Mouse (Mus musculus): ENCODE data around the gene Cald1. TPM values are rescaled to one million over a fixed set of nuclear protein-coding genes. Genes with fewer than 3 reads are reported as not detected.

Cald1 gene
- polyA plus RNA-seq, 2 experiments: 24.9 to 45.1 TPM

DNA sequence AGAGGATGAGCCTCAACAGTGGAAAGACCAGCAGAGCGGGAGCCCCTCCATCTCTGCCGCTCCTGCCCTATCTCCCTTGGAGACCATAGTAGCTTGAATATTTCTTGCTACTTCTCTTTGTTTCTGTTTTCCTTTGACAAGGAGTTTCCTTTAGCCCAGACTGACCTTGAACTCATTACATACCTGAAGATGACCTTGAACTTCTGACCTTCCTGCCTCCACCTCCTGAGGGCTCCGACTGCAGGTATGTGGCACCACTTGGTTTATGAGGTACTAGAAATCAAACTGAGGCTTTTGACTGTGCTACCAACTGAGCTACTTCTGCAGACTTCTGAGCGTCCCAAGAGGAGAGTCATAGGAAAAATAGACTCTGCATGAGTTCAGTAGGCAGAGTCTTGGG is 38.8 kb upstream of the Cald1 start:
- no peaks in the 10 kb centered on the region for H3K4me1 ChIP-seq (replicated peaks; ENCODE audit: control insufficient read depth in 2 of 2, insufficient read depth in 2 of 2, low read length in 1 of 2)
- H3K9me3 ChIP-seq (ENCODE audit: control insufficient read depth, low read length): no peaks in the 10 kb centered on the region
- ATAC-seq (ENCODE audit: insufficient read depth) (no peak), DNase-seq (ENCODE audit: low read depth in 3 of 3, low spot score in 3 of 3) (no peak)
- H3K4me3 ChIP-seq (ENCODE audit: insufficient read depth in 1 of 2, low read depth in 2 of 2, low read length in 2 of 2): no peak overlapping the region
- H3K27ac ChIP-seq: no peak overlapping the region
- H3K9ac ChIP-seq (replicated peaks): no peak overlapping the region
- no peaks in the 10 kb centered on the region for H3K36me3 ChIP-seq (replicated peaks; ENCODE audit: control insufficient read depth, insufficient read depth, low read depth)
- 62% methylated on average over 4 of the region's 4 CpGs for WGBS (ENCODE audit: insufficient replicate concordance)
- no peak overlapping the region for H3K4me2 ChIP-seq (ENCODE audit: low read depth)
- TF ChIP-seq EP300 (IDR thresholded peaks at IDR 0.05; ENCODE audit: low read depth) (no peak), CTCF (IDR thresholded peaks at IDR 0.05; ENCODE audit: low read depth) (no peak)
- no peaks in the 10 kb centered on the region for H3K27me3 ChIP-seq (ENCODE audit: control insufficient read depth, insufficient read depth, low read length)

DNA sequence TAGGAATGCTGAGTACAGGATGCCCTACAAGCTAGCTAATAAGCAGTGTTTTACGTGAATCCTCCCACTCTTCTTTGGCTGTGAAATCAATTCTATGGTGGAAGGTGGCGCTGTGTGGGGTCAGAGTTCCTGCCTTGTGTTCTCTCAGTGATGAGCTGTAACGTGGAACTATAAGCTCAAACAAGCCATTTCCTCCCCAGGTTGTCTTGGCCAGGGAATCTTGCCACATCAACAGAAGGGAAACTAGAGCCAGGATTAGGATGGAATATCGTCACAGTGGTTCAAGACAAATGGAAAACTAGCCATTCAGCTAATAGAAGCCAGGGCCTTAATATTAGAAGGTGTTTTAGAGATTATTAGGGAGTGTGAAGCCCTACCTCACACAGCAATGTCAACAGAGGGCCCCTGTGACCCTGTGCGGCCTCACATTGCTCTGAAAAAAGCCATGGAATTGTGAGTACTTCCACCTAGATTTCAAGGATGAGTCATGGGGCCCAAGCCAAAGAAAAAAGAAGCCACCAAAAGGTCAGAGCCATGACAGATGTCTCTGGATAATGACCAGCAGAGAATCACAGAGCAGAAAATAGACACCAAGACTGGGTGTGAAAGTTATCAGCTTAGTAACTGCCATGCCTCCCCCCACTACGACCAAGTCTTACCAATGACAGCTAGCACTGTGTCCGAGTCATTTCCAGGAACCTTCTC is 33.0 kb upstream of the Cald1 start:
- H3K4me1 ChIP-seq (replicated peaks; ENCODE audit: control insufficient read depth in 2 of 2, insufficient read depth in 2 of 2, low read length in 1 of 2): peaks cover 0 to 3% of the 10 kb centered on the region in 2 experiments; a peak in 1 of 4 replicates
- H3K4me2 ChIP-seq (ENCODE audit: low read depth): no peak overlapping the region
- ATAC-seq (ENCODE audit: insufficient read depth): no peak
- no peak overlapping the region for H3K9ac ChIP-seq (replicated peaks)
- H3K27ac ChIP-seq: no peak overlapping the region
- H3K27me3 ChIP-seq (ENCODE audit: control insufficient read depth, insufficient read depth, low read length): no peaks in the 10 kb centered on the region
- H3K9me3 ChIP-seq (ENCODE audit: control insufficient read depth, low read length): no peaks in the 10 kb centered on the region
- no peak for DNase-seq (ENCODE audit: low read depth in 3 of 3, low spot score in 3 of 3)
- no peaks in the 10 kb centered on the region for H3K36me3 ChIP-seq (replicated peaks; ENCODE audit: control insufficient read depth, insufficient read depth, low read depth)
- H3K4me3 ChIP-seq (ENCODE audit: insufficient read depth in 1 of 2, low read depth in 2 of 2, low read length in 2 of 2): no peak overlapping the region
- 58% methylated on average over 7 of the region's 7 CpGs for WGBS (ENCODE audit: insufficient replicate concordance)
- TF ChIP-seq EP300 (IDR thresholded peaks at IDR 0.05; ENCODE audit: low read depth): no peak
- TF ChIP-seq CTCF (IDR thresholded peaks at IDR 0.05; ENCODE audit: low read depth): no peak

DNA sequence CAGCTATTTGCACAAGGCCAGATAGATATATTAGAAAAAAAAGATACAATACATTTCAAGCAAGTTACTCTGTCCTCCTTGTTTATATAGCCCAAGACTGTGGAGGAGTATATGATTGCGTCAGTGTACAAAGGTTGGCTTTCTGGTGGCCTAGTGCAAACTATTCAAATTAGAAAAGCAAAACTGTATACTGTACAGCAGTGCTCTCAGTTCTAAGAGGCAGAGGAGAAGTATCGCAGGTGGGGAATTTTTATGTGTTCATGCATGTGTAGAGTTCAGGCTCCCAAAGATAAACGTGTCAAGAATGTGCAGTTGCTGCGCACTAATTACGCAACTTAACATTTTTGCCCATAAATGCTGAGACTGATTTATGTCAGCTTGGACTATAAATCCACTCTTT is 31.0 kb upstream of the Cald1 start:
- peaks cover 0 to 3% of the 10 kb centered on the region in 2 experiments; a peak in 1 of 4 replicates for H3K4me1 ChIP-seq (replicated peaks; ENCODE audit: control insufficient read depth in 2 of 2, insufficient read depth in 2 of 2, low read length in 1 of 2)

DNA sequence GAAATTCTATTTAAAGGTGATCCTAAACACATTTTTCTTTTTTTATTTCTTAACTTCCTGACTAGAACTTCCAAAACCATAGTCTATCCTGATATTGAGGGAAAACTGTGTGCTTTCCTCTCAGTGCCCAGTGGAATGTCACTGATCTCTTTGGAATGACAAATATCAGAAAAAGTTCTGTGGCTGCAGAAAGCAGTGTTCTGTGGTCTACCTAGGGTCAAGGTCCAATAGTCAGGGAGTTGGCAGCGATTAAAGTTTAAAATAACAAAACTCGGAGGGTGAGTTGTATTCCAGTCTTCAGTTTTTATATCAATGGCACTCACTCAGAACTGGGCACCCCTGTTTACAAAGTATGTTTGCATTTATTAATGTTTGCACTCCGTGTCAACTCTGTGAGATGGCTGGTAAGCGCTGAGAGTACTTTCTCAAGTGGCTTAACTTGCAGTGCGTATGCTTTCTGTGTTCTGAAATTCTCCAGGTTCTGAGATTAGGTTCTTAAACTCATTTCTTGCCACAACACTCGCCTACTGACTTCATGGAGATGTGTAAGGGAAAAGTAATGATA is 18.7 kb upstream of the Cald1 start:
- TF ChIP-seq CTCF (IDR thresholded peaks at IDR 0.05; ENCODE audit: low read depth): no peak
- TF ChIP-seq EP300 (IDR thresholded peaks at IDR 0.05; ENCODE audit: low read depth): no peak
- no peaks in the 10 kb centered on the region for H3K27me3 ChIP-seq (ENCODE audit: control insufficient read depth, insufficient read depth, low read length)
- no peaks in the 10 kb centered on the region for H3K9me3 ChIP-seq (ENCODE audit: control insufficient read depth, low read length)
- H3K4me2 ChIP-seq (ENCODE audit: low read depth): no peak overlapping the region
- WGBS (ENCODE audit: insufficient replicate concordance): 61% methylated on average over 6 of the region's 6 CpGs
- H3K9ac ChIP-seq (replicated peaks): no peak overlapping the region
- peaks cover 0 to 2% of the 10 kb centered on the region in 2 experiments; a peak in 1 of 4 replicates for H3K4me1 ChIP-seq (replicated peaks; ENCODE audit: control insufficient read depth in 2 of 2, insufficient read depth in 2 of 2, low read length in 1 of 2)
- no peaks in the 10 kb centered on the region for H3K36me3 ChIP-seq (replicated peaks; ENCODE audit: control insufficient read depth, insufficient read depth, low read depth)
- H3K4me3 ChIP-seq (ENCODE audit: insufficient read depth in 1 of 2, low read depth in 2 of 2, low read length in 2 of 2): no peak overlapping the region
- no peak overlapping the region for H3K27ac ChIP-seq
- DNase-seq (ENCODE audit: low read depth in 3 of 3, low spot score in 3 of 3): no peak
- no peak for ATAC-seq (ENCODE audit: insufficient read depth)

More for the DNA sequence above, 31.0 kb upstream of the Cald1 start:
- H3K36me3 ChIP-seq (replicated peaks; ENCODE audit: control insufficient read depth, insufficient read depth, low read depth): no peaks in the 10 kb centered on the region
- no peak overlapping the region for H3K4me3 ChIP-seq (ENCODE audit: insufficient read depth in 1 of 2, low read depth in 2 of 2, low read length in 2 of 2)
- no peak for ATAC-seq (ENCODE audit: insufficient read depth)
- no peaks in the 10 kb centered on the region for H3K9me3 ChIP-seq (ENCODE audit: control insufficient read depth, low read length)
- 68% methylated on average over 5 of the region's 5 CpGs for WGBS (ENCODE audit: insufficient replicate concordance)
- TF ChIP-seq CTCF (IDR thresholded peaks at IDR 0.05; ENCODE audit: low read depth): no peak
- TF ChIP-seq EP300 (IDR thresholded peaks at IDR 0.05; ENCODE audit: low read depth): no peak
- no peaks in the 10 kb centered on the region for H3K27me3 ChIP-seq (ENCODE audit: control insufficient read depth, insufficient read depth, low read length)
- H3K9ac ChIP-seq (replicated peaks): no peak overlapping the region
- no peak for DNase-seq (ENCODE audit: low read depth in 3 of 3, low spot score in 3 of 3)
- H3K27ac ChIP-seq: no peak overlapping the region
- H3K4me2 ChIP-seq (ENCODE audit: low read depth): no peak overlapping the region

DNA sequence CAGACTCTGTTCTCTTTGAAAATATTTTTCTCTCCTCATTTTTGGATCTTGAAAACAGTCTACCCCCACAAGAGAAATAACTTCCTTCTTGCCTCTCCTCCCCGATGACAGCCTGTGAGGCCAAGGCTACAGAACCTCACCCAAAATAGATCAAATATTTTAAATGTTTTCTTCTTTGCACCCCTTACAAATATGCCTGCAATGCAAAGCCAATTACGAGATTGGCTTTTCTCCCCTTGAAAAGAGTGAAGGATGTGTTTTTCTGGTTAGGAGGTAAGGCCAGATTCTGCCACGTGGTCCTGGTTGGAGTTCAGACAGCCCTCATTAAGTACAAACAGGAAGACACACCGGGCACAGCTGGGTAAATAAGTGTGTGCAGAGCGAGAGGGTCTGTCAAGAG is 14.9 kb upstream of the Cald1 start:
- H3K4me2 ChIP-seq (ENCODE audit: low read depth): no peak overlapping the region
- no peaks in the 10 kb centered on the region for H3K36me3 ChIP-seq (replicated peaks; ENCODE audit: control insufficient read depth, insufficient read depth, low read depth)
- H3K27me3 ChIP-seq (ENCODE audit: control insufficient read depth, insufficient read depth, low read length): no peaks in the 10 kb centered on the region
- TF ChIP-seq CTCF (IDR thresholded peaks at IDR 0.05; ENCODE audit: low read depth) (no peak), EP300 (IDR thresholded peaks at IDR 0.05; ENCODE audit: low read depth) (no peak)
- no peak for DNase-seq (ENCODE audit: low read depth in 3 of 3, low spot score in 3 of 3)
- H3K4me1 ChIP-seq (replicated peaks; ENCODE audit: control insufficient read depth in 2 of 2, insufficient read depth in 2 of 2, low read length in 1 of 2): peaks cover 0 to 2% of the 10 kb centered on the region in 2 experiments; a peak in 1 of 4 replicates
- no peak for ATAC-seq (ENCODE audit: insufficient read depth)
- 33% methylated on average over 5 of the region's 5 CpGs for WGBS (ENCODE audit: insufficient replicate concordance)
- H3K27ac ChIP-seq: no peak overlapping the region
- H3K9me3 ChIP-seq (ENCODE audit: control insufficient read depth, low read length): no peaks in the 10 kb centered on the region
- no peak overlapping the region for H3K4me3 ChIP-seq (ENCODE audit: insufficient read depth in 1 of 2, low read depth in 2 of 2, low read length in 2 of 2)
- no peak overlapping the region for H3K9ac ChIP-seq (replicated peaks)
